ENCODE assay signal across 15 mouse cellular contexts in the genomic region with DNA sequence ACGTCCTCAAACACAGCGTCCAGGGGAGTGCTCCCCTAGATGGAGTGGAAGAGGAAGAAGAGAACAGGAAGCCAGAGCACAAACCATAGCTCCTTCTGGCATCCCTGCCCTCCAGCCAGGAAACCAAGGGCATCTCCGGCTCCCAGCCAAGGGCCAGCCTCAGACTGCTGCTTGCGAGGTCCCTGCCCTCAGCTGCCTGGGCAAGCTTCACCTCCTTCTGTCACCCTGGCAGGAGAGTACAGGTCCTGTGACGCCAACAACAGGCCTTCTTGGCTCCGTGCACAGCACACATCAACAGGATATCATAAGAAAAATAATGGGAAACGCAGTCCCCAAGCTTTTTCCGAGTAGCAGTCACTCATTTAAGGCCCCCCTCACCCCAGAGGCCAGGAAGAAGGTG.
DNase-seq lines count a peak whose midpoint lies in the region; ATAC-seq lines count a peak whose summit lies in the region.
"Had no signal": no experiment of that assay in that cellular context is flagged by ENCODE, and none has a peak within 500 bp of the region (broad histone marks: within the 10 kb centered on the region; RNA-seq: fewer than 3 reads in every experiment).

No protein-coding gene starts in this region.

- intact Hi-C loops in left cerebral cortex, postnatal 4 days (cut with DNase I) = no loop called here

- peak; percentile 94 for DNase-seq in left cerebral cortex, postnatal 4 days
- DNase-seq in left cerebral cortex, adult 18-20 months (ENCODE audit: low spot score in 2 of 2) = no peak
- DNase-seq in cerebellum, adult 18-20 months = peak; percentile 88 to 91
- peak; percentile 89 to 93 for DNase-seq in cerebellum, postnatal 25 days
- no peak for DNase-seq in ovary, adult 18-20 months (ENCODE audit: low spot score)
- no peak for DNase-seq in kidney, postnatal 4 days
- DNase-seq: forebrain, postnatal 0 days; kidney, adult 9 months; kidney, postnatal 25 days; layer of hippocampus, adult 9-11 months; lung, embryonic 14.5 days; midbrain, embryonic 14.5 days; retina, postnatal 1 day had no signal

- peak; percentile 88 for ATAC-seq in cerebellum, adult (ENCODE audit: insufficient number of reproducible peaks, low FRiP score, low TSS enrichment)
- ATAC-seq: forebrain, postnatal 0 days; intestine, embryonic 15.5 days had no signal

Comparison
In these comparisons a context has a peak if more than half of its experiments do, and no peak if none do; other contexts are left out.
1. DNase-seq: peak in left cerebral cortex, postnatal 4 days (single experiment), cerebellum, adult 18-20 months (2 of 2) and cerebellum, postnatal 25 days (2 of 2); none in left cerebral cortex, adult 18-20 months (0 of 2), ovary, adult 18-20 months (single experiment) and kidney, postnatal 4 days (0 of 2).